Mouse (Mus musculus): ENCODE results near the gene Cpsf7. TPM values are rescaled to one million over a fixed set of nuclear protein-coding genes. Genes with fewer than 3 reads are reported as not detected.
A peak's percentile ranks its signal among the peaks of the same experiment; 100 is the strongest.
"Not testable (repeated sequence)": the region's sequence is repeated elsewhere in the genome, so short reads cannot be mapped to it uniquely, and the experiment has no call there.

Cpsf7 gene
- total and polyA plus RNA-seq, 2 experiments from 2014 or later = 36.2 to 47.4 TPM

- H3K36me3 ChIP-seq (ENCODE audit: insufficient read depth, low read length) = peaks cover 5% of the 10 kb centered on the region
- H3K27me3 ChIP-seq (ENCODE audit: insufficient read depth, low read length) = no peaks in the 10 kb centered on the region
- DNase-seq (ENCODE audit: low spot score) = no peak
- no peak overlapping the region for H3K4me2 ChIP-seq (ENCODE audit: low read depth, low read length)
- no peak for ATAC-seq
- no peak overlapping the region for H3K4me3 ChIP-seq (ENCODE audit: low read length)
- WGBS = 81% methylated on average over 2 of the region's 2 CpGs
- no peaks in the 10 kb centered on the region for H3K9me3 ChIP-seq (ENCODE audit: low read length)
- H3K9ac ChIP-seq (replicated peaks; ENCODE audit: low read length) = peak overlapping the region; percentile 67; the same call in 1 of the 2 replicates
- peak overlapping the region; percentile 86; the same call in 1 of the 2 replicates for H3K27ac ChIP-seq
- TF ChIP-seq CTCF (IDR thresholded peaks at IDR 0.05; ENCODE audit: low read depth) = no peak
- H3K4me1 ChIP-seq (ENCODE audit: insufficient read depth, low read length) = no peaks in the 10 kb centered on the region
Measured at GRCm38 (mm10) chr19:10557001-10557400, 31.9 kb downstream of the Cpsf7 start.

- TF ChIP-seq CTCF (IDR thresholded peaks at IDR 0.05; ENCODE audit: low read depth) = no peak
- Histone ChIP-seq H3K36me3 (ENCODE audit: insufficient read depth, low read length) (peaks cover 5% of the 10 kb centered on the region), H3K27ac (no peak overlapping the region), H3K4me3 (ENCODE audit: low read length) (no peak overlapping the region), H3K4me1 (ENCODE audit: insufficient read depth, low read length) (no peaks in the 10 kb centered on the region), H3K9ac (replicated peaks; ENCODE audit: low read length) (no peak overlapping the region), H3K9me3 (ENCODE audit: low read length) (no peaks in the 10 kb centered on the region), H3K27me3 (ENCODE audit: insufficient read depth, low read length) (no peaks in the 10 kb centered on the region), H3K4me2 (ENCODE audit: low read depth, low read length) (no peak overlapping the region)
- no peak for ATAC-seq
- no peak for DNase-seq (ENCODE audit: low spot score)
- 66% methylated on average over 2 of the region's 2 CpGs for WGBS
Measured at GRCm38 (mm10) chr19:10557430-10557829, 32.4 kb downstream of the Cpsf7 start.

- H3K36me3 ChIP-seq (ENCODE audit: insufficient read depth, low read length); ATAC-seq; H3K4me1 ChIP-seq (ENCODE audit: insufficient read depth, low read length); H3K27me3 ChIP-seq (ENCODE audit: insufficient read depth, low read length); H3K4me2 ChIP-seq (ENCODE audit: low read depth, low read length); H3K4me3 ChIP-seq (ENCODE audit: low read length); H3K9ac ChIP-seq (replicated peaks; ENCODE audit: low read length); H3K9me3 ChIP-seq (ENCODE audit: low read length); H3K27ac ChIP-seq; DNase-seq (ENCODE audit: low spot score): not testable (repeated sequence)
- WGBS = 69% methylated on average over 4 of the region's 4 CpGs
Measured at GRCm38 (mm10) chr19:10557837-10558375, 32.8 kb downstream of the Cpsf7 start.

GRCm38 (mm10) chr19:10560108-10560507 is 35.0 kb downstream of the Cpsf7 start:
- H3K4me1 ChIP-seq (ENCODE audit: insufficient read depth, low read length) = no peaks in the 10 kb centered on the region
- no peak overlapping the region for H3K4me3 ChIP-seq (ENCODE audit: low read length)
- H3K9ac ChIP-seq (replicated peaks; ENCODE audit: low read length) = no peak overlapping the region
- H3K36me3 ChIP-seq (ENCODE audit: insufficient read depth, low read length) = no peaks in the 10 kb centered on the region
- no peaks in the 10 kb centered on the region for H3K27me3 ChIP-seq (ENCODE audit: insufficient read depth, low read length)
- H3K4me2 ChIP-seq (ENCODE audit: low read depth, low read length) = no peak overlapping the region
- H3K9me3 ChIP-seq (ENCODE audit: low read length) = no peaks in the 10 kb centered on the region
- WGBS = 29% methylated on average over 5 of the region's 5 CpGs
- no peak overlapping the region for H3K27ac ChIP-seq
- TF ChIP-seq CTCF (IDR thresholded peaks at IDR 0.05; ENCODE audit: low read depth) = peak; percentile 52
- DNase-seq (ENCODE audit: low spot score) (peak; percentile 62), ATAC-seq (no peak)

GRCm38 (mm10) chr19:10561558-10562314 is 36.7 kb downstream of the Cpsf7 start:
- H3K4me3 ChIP-seq (ENCODE audit: low read length) = no peak overlapping the region
- no peak overlapping the region for H3K27ac ChIP-seq
- H3K27me3 ChIP-seq (ENCODE audit: insufficient read depth, low read length) = no peaks in the 10 kb centered on the region
- H3K4me2 ChIP-seq (ENCODE audit: low read depth, low read length) = no peak overlapping the region
- no peak for DNase-seq (ENCODE audit: low spot score)
- no peak for ATAC-seq
- WGBS = 62% methylated on average over 6 of the region's 6 CpGs
- H3K4me1 ChIP-seq (ENCODE audit: insufficient read depth, low read length) = no peaks in the 10 kb centered on the region
- no peaks in the 10 kb centered on the region for H3K9me3 ChIP-seq (ENCODE audit: low read length)
- no peak for TF ChIP-seq CTCF (IDR thresholded peaks at IDR 0.05; ENCODE audit: low read depth)
- H3K36me3 ChIP-seq (ENCODE audit: insufficient read depth, low read length) = no peaks in the 10 kb centered on the region
- no peak overlapping the region for H3K9ac ChIP-seq (replicated peaks; ENCODE audit: low read length)

GRCm38 (mm10) chr19:10562351-10562750 is 37.3 kb downstream of the Cpsf7 start:
- no peak overlapping the region for H3K27ac ChIP-seq
- no peaks in the 10 kb centered on the region for H3K36me3 ChIP-seq (ENCODE audit: insufficient read depth, low read length)
- H3K4me2 ChIP-seq (ENCODE audit: low read depth, low read length) = no peak overlapping the region
- no peaks in the 10 kb centered on the region for H3K9me3 ChIP-seq (ENCODE audit: low read length)
- H3K9ac ChIP-seq (replicated peaks; ENCODE audit: low read length) = no peak overlapping the region
- WGBS = 58% methylated on average over 5 of the region's 5 CpGs
- TF ChIP-seq CTCF (IDR thresholded peaks at IDR 0.05; ENCODE audit: low read depth) = no peak
- no peak for DNase-seq (ENCODE audit: low spot score)
- H3K27me3 ChIP-seq (ENCODE audit: insufficient read depth, low read length) = no peaks in the 10 kb centered on the region
- no peak overlapping the region for H3K4me3 ChIP-seq (ENCODE audit: low read length)
- no peak for ATAC-seq
- H3K4me1 ChIP-seq (ENCODE audit: insufficient read depth, low read length) = no peaks in the 10 kb centered on the region

GRCm38 (mm10) chr19:10564278-10564677 is 39.2 kb downstream of the Cpsf7 start:
- ATAC-seq (no peak), DNase-seq (ENCODE audit: low spot score) (no peak)
- Histone ChIP-seq H3K27ac (no peak overlapping the region), H3K4me3 (ENCODE audit: low read length) (no peak overlapping the region), H3K4me1 (ENCODE audit: insufficient read depth, low read length) (no peaks in the 10 kb centered on the region), H3K9me3 (ENCODE audit: low read length) (no peaks in the 10 kb centered on the region), H3K4me2 (ENCODE audit: low read depth, low read length) (no peak overlapping the region), H3K27me3 (ENCODE audit: insufficient read depth, low read length) (no peaks in the 10 kb centered on the region), H3K9ac (replicated peaks; ENCODE audit: low read length) (no peak overlapping the region), H3K36me3 (ENCODE audit: insufficient read depth, low read length) (no peaks in the 10 kb centered on the region)
- TF ChIP-seq CTCF (IDR thresholded peaks at IDR 0.05; ENCODE audit: low read depth) = no peak
- WGBS = 84% methylated on average over 6 of the region's 6 CpGs

Measured in hindbrain, postnatal 0 days (tissue).